Mouse (Mus musculus) adrenal gland, postnatal 25 days (tissue): Measurements from ENCODE around the gene Fam186b. TPM values are rescaled to one million over a fixed set of nuclear protein-coding genes. Genes with fewer than 3 reads are reported as not detected.

Experiments
- DNase-seq: peaks from one replicate; pipeline ENCODE4 v3.0.0; 2021; ENCODE audit warnings: mixed read lengths
- total RNA-seq: library from RNA; stranded (reverse); gene quantifications from 2 replicates; pipeline ENCODE4 v1.2.3, GENCODE M21; 2021

Gene Fam186b
- total RNA-seq, 1 experiment from 2014 or later: 2.4 TPM

DNA sequence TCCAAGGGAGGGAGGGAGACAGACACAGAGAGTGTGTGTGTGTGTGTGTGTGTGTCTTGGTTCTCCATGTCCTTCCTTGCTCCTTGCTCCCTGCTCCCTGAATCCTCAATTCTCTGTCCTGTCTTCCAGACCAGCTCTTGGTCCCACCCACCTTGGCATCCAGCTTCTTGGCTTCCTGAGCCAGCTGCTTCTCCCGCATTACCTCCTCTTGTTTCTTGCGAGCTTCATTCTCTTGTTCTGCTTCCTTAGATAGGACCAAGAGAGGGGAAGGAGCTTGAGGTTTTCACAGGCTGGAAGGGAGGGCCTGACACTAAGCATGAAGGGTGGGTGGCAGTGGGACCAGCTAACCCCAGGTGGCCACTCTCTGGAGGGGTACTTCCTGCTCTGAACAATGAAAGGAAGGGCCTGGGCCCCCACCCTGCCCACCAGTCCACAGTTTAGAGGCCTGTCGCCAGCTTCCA, 23.8 kb upstream of the Fam186b start:
- DNase-seq: no peak

DNA sequence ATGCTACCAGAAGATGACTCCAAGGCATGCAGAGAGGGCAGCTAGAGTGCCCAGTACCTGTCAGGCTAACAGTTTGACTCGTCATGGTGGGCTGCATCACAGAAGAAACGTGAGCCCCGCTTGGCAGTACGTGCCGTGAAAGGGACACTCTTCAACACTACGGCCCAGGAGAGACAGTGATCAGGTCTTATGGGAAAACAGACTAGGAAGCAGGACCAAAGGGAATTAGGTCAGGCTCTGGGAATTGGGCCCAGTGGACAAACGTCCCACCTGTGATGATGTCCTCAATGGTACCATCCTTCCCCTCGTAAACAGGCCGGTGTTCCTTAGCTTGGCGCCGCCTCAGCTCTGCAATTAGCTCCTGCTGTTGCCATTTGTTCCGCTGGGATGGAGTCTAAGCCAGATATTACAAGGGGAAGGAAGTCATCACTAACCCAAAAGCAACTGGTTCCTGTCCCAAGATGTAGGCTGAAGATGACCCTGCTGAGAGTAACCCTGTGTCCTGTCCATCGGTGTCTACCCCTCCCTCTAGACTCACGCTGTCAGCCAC, 23.2 kb upstream of the Fam186b start:
- no peak for DNase-seq

DNA sequence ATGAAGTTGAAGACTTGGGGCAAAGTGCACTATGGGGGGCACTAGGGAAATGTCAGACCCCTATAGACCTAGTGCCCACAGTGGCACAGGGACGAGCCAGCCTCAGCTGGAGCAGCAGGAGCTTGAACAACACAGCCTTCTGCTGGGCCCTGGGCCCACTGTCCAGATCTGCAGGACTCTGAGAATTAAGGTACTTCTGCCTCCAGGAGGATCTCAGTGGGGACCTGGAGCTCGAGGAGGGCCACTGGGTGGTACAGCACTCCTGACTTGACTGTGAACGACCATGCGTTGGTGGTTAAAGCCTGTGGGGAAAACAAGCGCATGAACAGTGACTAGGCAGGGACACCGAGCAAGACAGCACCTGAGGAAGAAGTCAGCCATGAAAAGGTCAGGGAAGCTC, 22.4 kb upstream of the Fam186b start:
- DNase-seq: no peak

DNA sequence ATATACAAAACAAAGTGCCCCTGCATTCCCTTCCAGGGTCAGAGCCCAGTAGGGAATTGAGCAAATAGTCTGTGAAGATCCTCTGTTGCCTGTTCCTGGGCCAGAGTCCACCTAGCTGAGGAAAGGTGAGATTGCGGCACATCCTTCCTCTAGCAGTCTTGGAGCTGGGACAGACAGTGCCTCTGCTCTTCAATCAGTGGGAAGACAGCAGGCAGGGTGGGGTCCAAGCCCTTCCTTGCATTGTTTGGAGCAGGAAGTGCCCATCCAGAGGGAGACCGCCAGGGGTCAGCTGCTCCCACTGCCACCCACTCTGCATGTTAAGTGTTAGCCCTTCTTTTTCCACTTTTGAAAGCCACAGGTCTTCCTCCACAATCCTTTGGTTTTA, 21.6 kb upstream of the Fam186b start:
- no peak for DNase-seq

DNA sequence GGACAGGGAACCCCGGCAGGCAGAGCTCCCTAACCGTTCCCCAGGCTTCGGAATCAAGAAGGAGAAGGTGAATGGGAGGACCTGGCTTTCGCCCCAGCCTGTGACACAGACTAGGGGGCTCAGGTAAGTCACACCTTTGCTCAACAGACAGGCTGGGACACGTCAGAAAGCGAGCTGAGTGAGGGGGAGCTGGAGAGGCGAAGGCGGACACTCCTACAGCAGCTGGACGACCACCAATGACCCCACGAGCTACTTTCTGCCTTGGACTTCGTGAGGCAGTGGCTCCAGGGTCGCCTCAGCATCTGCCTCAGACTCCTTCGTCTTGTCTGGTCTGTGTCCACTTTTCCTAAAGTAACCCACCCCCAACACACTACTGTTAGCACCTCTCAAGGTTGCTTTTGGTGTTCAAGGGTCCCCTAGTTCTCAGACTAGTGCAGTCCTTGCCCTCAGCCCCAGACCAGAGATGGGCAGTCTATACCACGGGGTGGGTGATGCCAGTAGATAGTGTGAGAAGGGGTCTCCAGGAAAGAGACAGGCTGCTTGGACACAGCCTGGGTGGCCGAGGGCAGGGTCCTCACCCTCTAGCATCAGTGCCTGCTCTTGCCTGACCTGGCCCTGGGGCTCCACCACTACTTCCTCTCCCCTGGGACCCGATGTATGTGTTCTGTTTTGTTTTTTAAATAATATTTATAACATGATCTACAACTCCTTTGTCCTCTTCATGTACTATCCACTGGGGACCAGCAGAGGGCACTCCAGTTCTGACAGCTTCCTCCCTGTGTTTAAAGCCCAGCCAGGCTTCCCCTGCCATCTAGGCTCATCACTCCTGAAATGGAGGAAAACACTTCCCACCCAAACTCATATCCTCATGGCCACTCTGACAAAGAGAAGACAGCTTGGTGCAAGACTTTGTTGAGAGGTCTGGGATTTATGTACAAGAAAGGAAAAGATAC, 20.9 kb upstream of the Fam186b start:
- DNase-seq: peak; percentile 73

DNA sequence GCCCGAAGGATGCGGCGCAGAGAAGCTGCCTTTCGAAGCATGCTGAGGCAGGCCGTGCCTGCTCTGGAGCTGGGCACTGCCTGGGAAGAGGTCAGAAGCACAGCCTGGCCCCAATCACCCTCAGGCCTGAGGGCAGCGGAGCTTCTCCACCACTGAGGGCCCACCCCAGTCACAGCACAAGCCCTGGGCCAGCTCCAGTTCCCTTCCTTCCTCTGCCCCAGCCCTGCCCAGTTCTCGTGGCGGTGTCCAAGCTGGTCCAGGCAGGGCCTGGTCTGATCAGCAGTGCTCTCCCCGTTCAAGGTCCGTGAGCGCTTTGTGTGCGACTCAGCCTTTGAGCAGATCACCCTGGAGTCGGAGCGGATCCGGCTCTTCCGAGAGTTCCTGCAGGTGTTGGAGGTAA, 19.2 kb upstream of the Fam186b start:
- no peak for DNase-seq

DNA sequence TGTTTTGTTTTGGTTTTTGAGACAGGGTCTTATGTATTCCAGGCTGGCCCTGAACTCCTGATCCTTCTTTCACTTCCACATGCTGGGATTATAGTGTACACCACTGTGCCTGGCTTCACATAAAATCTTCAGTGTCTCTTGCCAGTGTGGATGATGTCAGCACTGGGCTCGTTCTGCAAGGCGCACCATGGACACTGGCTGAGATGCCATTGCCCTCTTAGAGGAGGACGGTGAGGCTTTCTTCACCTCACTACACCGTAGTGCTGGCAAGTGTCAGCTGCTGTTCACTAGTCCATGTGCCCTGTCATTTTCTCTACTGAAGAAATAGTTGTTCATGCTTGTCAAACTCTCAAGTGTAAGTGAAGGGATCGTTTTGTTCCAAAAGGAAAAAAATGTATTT, 14.9 kb upstream of the Fam186b start:
- DNase-seq: no peak

DNA sequence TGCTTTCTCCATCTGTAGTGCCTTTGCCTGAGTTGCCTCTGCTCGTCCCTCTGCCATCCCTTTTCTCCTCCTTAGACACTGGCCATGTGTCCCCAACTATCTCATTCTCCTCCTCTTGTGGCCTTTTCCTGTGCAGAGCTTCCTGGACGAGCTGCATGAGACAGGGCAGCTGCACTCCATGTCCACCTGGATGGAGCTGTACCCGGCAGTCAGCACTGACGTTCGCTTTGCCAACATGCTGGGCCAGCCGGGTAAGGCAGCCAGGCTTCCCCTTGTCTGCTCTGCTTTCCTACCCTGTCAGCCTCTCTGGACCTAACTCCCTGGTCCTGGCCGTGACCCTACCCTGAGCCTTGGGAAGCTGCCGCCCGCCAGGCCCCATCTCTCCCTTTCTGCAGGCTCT, 13.9 kb upstream of the Fam186b start:
- DNase-seq: no peak

DNA sequence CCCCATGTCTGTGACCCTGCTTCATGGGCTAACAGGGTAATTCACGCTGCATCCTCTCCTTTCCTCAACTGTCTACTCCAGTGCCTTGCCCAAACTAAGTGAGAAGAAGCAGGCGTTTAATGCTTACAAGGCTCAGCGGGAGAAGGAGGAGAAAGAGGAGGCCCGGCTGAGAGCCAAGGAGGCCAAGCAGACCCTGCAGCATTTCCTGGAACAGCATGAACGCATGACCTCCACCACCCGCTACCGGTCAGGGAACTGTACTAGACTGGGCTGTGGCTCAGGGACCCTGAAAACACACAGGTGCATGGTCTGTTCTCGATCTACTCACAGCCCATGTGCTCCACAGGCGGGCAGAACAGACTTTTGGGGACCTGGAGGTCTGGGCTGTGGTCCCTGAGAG, 11.8 kb upstream of the Fam186b start:
- no peak for DNase-seq

DNA sequence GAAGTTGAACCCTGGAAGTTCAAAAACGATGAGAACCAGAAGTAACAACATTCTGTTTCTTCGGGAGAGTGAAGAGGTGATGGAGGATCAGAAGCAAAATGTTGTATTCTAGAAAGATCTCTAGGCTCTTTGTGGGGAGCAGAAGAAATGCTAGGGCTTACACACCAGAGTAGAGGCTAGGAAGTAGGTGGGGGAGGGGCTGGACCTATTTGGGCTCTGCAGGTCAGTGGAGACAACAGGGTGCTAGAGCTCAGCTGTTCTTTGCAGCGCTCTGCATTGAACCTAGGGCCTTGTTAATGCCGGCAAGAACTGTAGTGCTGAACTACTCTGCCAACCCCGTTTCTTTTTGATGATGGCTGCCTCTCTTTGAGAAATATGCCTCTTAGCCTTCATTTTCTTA, 525 bp upstream of the Fam186b start:
- DNase-seq: no peak

DNA sequence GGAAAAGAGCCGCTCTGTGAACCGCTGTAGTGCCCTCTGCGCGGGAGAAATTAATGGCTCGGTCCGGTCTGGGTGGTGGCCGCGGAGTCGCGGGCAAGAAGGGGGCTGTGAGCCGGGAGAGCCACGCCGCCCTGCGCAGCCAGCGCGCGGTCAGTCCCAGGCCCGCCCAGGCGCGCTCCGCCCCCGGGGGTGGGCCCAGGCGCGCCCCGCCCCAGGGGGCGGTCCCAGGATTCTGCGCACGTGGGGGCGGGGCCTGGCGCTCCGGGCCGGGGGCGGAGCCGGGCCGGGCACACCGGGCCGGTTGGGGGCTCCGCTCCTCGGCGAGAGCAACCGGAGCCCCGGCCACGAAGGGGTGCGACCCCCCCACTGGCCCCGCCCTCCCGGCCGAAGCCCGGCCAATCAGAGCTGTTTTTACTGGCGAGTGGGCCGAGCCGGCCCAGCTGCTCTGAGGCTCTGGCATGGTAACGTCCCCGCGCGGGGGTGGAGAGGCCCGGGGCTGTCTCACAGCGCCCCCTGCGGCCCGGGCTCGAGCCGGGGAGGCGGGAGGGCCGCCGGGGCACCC, 794 bp downstream of the Fam186b start, which contains the start of gene Prpf40b:
Gene Prpf40b (plus strand): TSS at position 275 of the 562 bp plus-strand sequence.
- DNase-seq: peak; percentile 96

DNA sequence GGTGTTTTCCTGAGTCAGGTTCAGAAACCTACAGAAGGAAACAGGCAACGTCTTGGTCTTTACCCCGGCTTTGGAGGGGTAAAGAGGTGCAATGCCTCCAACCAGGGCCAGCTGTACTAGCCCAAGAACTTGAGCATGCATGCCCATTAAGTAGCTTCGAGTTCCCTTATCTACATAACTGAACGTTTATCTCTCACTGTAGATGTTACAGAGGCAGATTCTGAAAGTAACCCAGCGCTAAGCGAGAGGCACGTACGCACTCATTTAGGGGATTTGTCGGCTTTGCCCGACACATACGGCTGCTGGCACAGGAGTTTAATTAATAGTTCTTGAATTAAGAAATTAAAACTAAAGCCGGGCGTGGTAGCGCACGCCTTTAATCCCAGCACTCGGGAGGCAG, 1.4 kb downstream of the Fam186b start:
- no peak for DNase-seq

DNA sequence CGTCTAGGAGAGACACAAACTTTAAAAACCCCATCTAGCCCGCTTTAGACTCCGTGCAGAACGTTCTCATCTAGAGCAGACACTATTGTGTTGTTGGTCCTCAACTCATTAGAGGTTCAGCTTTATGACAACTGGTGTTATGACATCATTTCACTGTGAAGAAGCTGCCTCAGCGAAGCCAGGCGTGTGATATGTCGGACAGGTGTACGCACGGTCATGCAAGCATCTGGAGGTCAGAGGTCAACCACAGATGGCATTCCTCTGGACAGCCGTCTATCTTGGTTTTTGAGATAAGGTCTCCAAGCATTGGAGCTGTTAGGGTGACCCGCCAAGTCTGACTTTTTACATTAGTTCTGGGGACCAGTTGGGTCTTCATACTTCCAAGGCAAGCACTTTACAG, 5.1 kb downstream of the Fam186b start:
- DNase-seq: no peak

DNA sequence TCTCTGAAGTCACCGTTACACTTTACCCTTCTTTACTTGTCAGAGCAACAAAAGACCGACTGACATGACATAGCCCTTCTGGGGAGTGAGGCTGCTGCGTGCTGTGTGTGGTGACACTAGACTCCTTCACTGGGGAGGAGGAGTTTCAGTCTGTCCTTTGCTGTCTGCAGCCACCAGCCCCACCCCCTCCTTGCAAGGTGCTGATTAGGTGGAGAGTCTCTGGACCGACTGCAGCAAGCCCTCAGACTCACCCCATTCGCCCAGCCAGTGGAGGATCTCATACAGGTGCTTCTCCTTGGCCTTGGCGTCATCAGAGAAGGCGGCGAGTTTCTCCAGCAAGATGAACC, 10.5 kb downstream of the Fam186b start:
- no peak for DNase-seq

DNA sequence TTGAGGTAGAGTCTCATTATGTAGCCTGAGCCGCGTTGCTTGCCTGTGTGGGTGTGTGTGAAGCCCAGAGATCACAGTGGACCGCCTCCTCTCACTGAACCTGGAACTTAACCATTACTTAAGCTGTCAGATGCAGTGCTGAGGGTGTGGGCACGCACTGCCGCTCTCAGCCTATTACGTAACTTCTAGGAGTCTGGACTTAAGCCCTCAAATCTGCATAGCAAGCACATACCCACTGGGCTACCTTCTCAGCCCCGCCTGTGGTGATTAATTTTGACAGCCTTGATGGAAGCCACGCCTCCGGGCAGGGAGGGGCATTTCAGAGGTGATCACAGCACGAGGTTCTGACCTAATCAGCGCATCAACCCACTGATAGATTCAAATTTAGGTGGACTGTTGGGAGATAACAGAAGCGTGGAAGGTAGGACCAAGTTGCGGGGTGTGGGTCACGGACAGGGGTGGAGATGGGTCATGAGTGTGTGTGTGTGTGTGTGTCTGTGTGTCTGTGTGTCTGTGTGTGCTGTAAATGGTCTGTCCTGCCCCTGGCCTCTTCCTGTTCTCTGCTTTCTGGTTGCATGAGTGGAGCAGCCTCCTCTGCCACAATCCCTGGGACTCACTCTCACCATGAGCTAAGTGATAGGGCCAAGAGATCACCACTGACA, 11.0 kb downstream of the Fam186b start:
- DNase-seq: no peak

DNA sequence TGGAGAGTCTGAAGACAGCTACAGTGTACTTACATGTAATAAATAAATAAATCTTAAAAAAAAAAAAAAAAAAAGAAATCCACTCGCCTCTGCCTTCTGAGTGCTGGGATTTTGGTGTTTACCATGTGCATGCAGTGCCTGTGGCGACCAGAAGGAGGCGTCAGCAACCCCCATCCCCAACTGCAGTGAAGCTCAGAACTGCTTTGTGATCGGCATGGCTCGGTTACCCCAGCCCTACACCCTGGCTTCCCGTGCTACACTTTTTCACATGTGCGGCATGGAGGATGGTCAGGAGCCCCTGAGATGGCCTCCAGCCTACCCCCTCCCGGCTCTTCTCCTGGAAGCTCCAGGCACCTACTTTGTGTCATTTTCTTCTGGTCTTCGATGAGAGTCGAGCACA, 12.2 kb downstream of the Fam186b start:
- no peak for DNase-seq

DNA sequence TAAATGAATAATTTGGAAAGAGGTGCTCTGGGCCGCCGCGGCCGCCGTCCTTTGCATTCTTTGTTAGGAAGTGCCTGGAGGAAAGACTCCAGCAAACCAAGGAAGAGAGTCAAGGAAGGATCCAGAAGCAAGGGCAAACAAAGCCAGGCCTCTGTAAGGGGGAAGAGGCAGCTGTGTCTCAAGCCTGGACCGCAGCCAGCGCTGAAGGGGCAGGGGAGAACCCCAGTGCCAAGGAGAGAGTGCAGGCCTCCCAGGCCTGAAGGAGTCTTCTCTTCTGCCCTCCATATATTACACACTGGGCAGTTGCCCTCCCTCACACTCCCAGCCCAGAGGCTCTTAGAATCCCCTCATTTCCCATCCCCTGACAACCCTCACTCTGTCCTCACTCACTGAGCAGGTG, 17.4 kb downstream of the Fam186b start:
- no peak for DNase-seq

DNA sequence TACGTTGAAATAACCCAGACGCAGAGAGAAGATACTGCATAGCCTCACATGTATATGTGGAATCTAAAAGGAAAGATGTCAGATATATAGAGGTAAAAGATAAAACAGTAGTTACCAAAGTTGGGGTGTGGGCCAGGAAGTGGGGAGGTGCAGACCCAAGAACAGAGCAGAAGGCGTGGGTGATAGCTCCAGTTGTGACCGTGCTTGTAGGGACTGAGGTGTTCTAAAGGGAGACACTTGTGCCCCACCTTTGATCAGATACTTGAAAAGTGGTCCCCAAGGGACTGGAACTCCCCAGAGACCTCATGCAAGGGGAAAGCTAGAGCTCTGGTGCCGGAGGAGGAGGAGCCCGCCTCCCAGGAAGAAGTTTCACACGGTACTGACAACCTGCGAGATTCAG, 19.6 kb downstream of the Fam186b start:
- DNase-seq: no peak

DNA sequence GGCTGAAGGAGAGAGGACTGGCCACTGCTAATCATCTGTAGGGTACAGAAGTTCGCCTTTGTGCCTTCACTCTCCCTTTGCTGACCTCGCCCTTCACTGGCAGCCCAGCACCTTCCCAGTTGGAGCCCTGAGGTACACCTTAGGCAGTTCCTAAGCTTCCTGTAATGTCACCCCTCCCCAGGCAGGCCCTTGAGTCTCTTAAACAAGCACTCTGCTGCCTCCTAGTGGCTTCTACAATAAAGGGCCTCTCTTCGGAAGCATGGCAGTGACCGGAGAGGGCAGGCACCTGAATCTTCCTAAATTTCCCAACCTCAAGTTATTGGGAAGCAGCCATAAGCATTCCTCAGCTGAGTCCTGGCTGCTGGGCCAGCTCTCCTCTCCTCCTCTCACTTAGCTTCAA, 30.0 kb downstream of the Fam186b start:
- DNase-seq: peak; percentile 52

DNA sequence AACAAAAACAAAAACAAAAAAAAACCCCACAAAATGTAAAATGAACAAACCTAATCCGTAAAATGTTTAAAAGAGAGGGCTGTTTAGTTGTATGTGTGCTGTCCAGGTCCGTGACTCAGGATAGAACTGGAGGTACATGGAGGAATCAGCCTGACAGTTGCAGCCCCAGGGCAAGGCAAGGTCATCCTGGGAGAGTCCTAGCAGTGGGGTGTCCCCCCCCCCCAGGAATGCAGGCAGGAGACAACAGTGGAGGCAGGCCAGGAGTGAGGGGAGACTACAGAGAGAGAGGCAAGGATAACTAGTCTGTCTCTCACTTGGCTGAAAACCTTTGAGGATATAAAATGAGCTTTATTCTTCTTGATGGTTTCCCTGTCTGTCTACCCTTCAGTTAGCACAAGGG, 31.3 kb downstream of the Fam186b start:
- no peak for DNase-seq

DNA sequence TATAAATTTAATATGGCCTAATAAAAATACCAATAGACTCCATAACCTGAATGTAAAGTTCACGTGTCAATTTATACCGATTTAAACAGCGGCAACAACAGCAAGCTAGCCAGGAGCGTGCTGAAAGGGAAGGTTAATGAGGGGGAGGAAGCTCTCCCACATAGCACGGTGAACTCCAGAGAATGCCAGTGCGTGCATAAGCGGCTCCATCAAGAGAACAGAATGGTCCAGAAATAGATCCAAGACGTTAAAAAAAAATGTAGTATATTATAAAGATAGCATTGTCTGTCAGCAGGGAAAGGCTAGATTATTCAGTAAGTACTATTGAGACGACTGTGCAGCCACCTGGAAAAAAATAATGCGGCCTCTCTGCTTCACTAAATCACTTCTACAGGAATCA, 33.0 kb downstream of the Fam186b start:
- DNase-seq: no peak

DNA sequence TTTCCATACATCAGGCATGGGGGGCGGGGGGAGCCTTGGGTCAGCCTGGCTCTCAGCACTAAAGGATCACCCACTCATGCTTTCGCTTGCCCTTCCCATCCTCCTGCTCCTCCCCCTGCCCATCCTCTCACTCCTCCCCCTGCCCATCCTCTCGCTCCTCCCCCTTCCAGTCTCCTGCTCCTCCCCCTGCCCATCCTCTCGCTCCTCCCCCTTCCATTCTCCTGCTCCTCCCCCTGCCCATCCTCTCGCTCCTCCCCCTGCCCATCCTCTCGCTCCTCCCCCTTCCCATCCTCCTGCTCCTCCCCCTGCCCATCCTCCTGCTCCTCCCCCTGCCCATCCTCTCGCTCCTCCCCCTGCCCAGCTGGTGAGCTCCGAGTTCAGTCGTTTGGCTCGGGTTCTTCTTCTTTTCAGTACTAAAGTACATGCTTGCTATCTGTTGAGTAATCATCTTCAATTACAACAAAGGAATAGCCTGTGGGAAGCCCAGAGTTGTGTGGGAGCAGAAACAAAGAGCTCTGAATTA, 35.9 kb downstream of the Fam186b start:
- peak; percentile 78 for DNase-seq

DNA sequence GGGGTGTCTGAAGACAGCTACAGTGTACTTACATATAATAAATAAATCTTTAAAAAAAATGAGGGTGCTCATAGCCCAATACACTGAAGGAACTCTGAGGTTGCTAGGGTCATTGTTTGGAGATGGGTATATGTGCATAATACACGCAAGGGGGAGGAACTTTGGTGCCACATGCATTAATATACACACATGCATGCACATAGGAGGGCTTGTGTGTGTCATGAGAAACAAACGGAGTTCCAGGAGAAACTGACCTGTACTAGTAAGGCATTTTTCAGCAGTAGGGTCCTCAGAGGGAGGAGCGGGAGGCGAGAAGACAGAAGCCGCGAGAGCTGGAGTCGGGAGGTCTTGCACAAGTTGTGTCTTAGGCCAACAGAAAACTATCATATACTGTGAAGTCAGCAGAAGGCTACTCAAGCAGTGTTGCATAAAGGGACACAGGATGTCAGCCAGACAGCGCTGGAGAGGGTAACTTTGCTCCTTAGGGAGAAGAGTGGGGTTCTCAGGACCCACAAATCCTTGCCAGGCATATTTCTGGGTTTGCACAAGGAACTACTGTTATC, 36.4 kb downstream of the Fam186b start:
- DNase-seq: no peak
